Mouse (Mus musculus) heart, embryonic 14.5 days (tissue): ENCODE results near the gene Ptgir. TPM values are rescaled to one million over a fixed set of nuclear protein-coding genes. Genes with fewer than 3 reads are reported as not detected.

ENCODE experiments used
- ATAC-seq: fragments of 200-750 bp; cut with Nextera tagmentation; 2 replicates; pipeline ENCODE4 v1.8.0; 2017; ENCODE audit warnings: low read depth, moderate TSS enrichment; ENCODE audit not compliant: insufficient number of reproducible peaks, insufficient read depth, low FRiP score
- H3K27ac ChIP-seq, 2 experiments: fragments of 200-500 bp in 1 of 2; fragments of 300-500 bp in 1 of 2; sonication (generic) in 1 of 2; replicated peaks in 1 of 2; 2 replicates each; pipeline ENCODE4 v1.5.1; 2012 to 2014; ENCODE audit warnings: low read depth in 2 of 2, low read length in 2 of 2, control low read depth in 1 of 2, mild to moderate bottlenecking in 1 of 2, mixed read lengths in 1 of 2; ENCODE audit not compliant: control insufficient read depth in 1 of 2, insufficient read depth in 1 of 2
- H3K27me3 ChIP-seq: fragments of 300-500 bp; sonication (generic); 2 replicates; pipeline ENCODE4 v1.6.1; 2014; ENCODE audit warnings: mild to moderate bottlenecking, low read length, control low read depth; ENCODE audit not compliant: control insufficient read depth, insufficient read depth
- H3K36me3 ChIP-seq: fragments of 300-500 bp; sonication (generic); 2 replicates; pipeline ENCODE4 v1.6.1; 2014; ENCODE audit warnings: mild to moderate bottlenecking, control low read depth, low read length, mixed read lengths; ENCODE audit not compliant: control insufficient read depth, insufficient read depth
- H3K4me1 ChIP-seq, 2 experiments: fragments of 200-500 bp in 1 of 2; fragments of 300-500 bp in 1 of 2; sonication (generic) in 1 of 2; 2 replicates each; pipeline ENCODE4 v1.6.1; 2012 to 2014; ENCODE audit warnings: low read length in 2 of 2, control low read depth in 1 of 2, mixed read lengths in 1 of 2; ENCODE audit not compliant: control insufficient read depth in 2 of 2, insufficient read depth in 2 of 2
- H3K4me2 ChIP-seq: fragments of 300-500 bp; sonication (generic); 2 replicates; pipeline ENCODE4 v1.6.1; 2014; ENCODE audit warnings: mild to moderate bottlenecking, low read length
- H3K4me3 ChIP-seq, 2 experiments: fragments of 200-500 bp in 1 of 2; fragments of 300-500 bp in 1 of 2; sonication (generic) in 1 of 2; 2 replicates each; pipeline ENCODE4 v1.5.1; 2012 to 2014; ENCODE audit warnings: low read length in 2 of 2, mild to moderate bottlenecking in 2 of 2, control low read depth in 1 of 2, low read depth in 1 of 2, moderate library complexity in 1 of 2; ENCODE audit not compliant: control insufficient read depth in 1 of 2, insufficient read depth in 1 of 2
- H3K9ac ChIP-seq: fragments of 300-500 bp; sonication (generic); 2 replicates; pipeline ENCODE4 v1.6.1; 2014; ENCODE audit warnings: mild to moderate bottlenecking, low read length
- H3K9me3 ChIP-seq: fragments of 300-500 bp; sonication (generic); 2 replicates; pipeline ENCODE4 v1.6.1; 2016; ENCODE audit warnings: low read length, control low read depth; ENCODE audit not compliant: control insufficient read depth
- WGBS: fragments of 180-500 bp; shearing (Covaris S2); extraction: QIAGEN DNeasy Blood & Tissue Kit; methylation state at CpG from one replicate; pipeline ENCODE4 v1.1.7; 2014; 5-methylcytosine and 5-hydroxymethylcytosine counted together
- polyA plus RNA-seq: library from polyadenylated mRNA; unstranded; fragments of >200 nt; fragmentation: Nextera tagmentation; extraction: Ambion mirVana; gene quantifications from 2 replicates; pipeline ENCODE4 v1.2.1, GENCODE M21; 2014

Ptgir gene
- polyA plus RNA-seq, 1 experiment from 2014 or later: 0.38 TPM

- H3K27ac ChIP-seq: peak overlapping the region; percentile 96 to 99
- WGBS: 20% methylated on average over 9 of the region's 9 CpGs
- peak; percentile 70 for ATAC-seq
- H3K4me1 ChIP-seq: peaks cover 26 to 50% of the 10 kb centered on the region in 2 experiments
- H3K9me3 ChIP-seq: peaks cover 1% of the 10 kb centered on the region; the same call in 1 of the 2 replicates
- H3K9ac ChIP-seq: peak overlapping the region; percentile 68
- H3K36me3 ChIP-seq: peaks cover 54% of the 10 kb centered on the region
- no peaks in the 10 kb centered on the region for H3K27me3 ChIP-seq
- no peak overlapping the region for H3K4me3 ChIP-seq
- peak overlapping the region; percentile 41 for H3K4me2 ChIP-seq
These were observed 26.3 kb upstream of the Ptgir start for GRCm38 (mm10) chr7:16879796-16880547.

GRCm38 (mm10) chr7:16880615-16881014 lies 25.7 kb upstream of the Ptgir start:
- H3K9ac ChIP-seq: peak overlapping the region; percentile 68
- WGBS: 16% methylated on average over 5 of the region's 5 CpGs
- H3K4me3 ChIP-seq: no peak overlapping the region
- no peaks in the 10 kb centered on the region for H3K27me3 ChIP-seq
- peak overlapping the region; percentile 41 for H3K4me2 ChIP-seq
- H3K9me3 ChIP-seq: peaks cover 8% of the 10 kb centered on the region
- H3K4me1 ChIP-seq: peaks cover 26 to 50% of the 10 kb centered on the region in 2 experiments
- H3K36me3 ChIP-seq: peaks cover 61% of the 10 kb centered on the region
- peak overlapping the region; percentile 96 to 97 for H3K27ac ChIP-seq
- ATAC-seq: no peak

GRCm38 (mm10) chr7:16883162-16883561 lies 23.1 kb upstream of the Ptgir start:
- 79% methylated on average over 6 of the region's 6 CpGs for WGBS
- H3K36me3 ChIP-seq: peaks cover 84% of the 10 kb centered on the region
- H3K9me3 ChIP-seq: peaks cover 18% of the 10 kb centered on the region
- no peak overlapping the region; the same call in 1 of the 2 replicates for H3K9ac ChIP-seq
- H3K27me3 ChIP-seq: no peaks in the 10 kb centered on the region
- H3K4me1 ChIP-seq: peaks cover 20 to 41% of the 10 kb centered on the region in 2 experiments
- H3K4me3 ChIP-seq: no peak overlapping the region
- peak overlapping the region; percentile 27 for H3K4me2 ChIP-seq
- no peak for ATAC-seq
- H3K27ac ChIP-seq: peak overlapping the region; percentile 43 to 96; a peak in 3 of 4 replicates

GRCm38 (mm10) chr7:16884334-16884733 lies 22.0 kb upstream of the Ptgir start:
- no peak overlapping the region for H3K9ac ChIP-seq
- 84% methylated on average over 3 of the region's 4 CpGs for WGBS
- H3K27me3 ChIP-seq: no peaks in the 10 kb centered on the region
- H3K9me3 ChIP-seq: peaks cover 18% of the 10 kb centered on the region
- peaks cover 20 to 33% of the 10 kb centered on the region in 2 experiments for H3K4me1 ChIP-seq
- no peak overlapping the region for H3K4me3 ChIP-seq
- H3K4me2 ChIP-seq: no peak overlapping the region
- ATAC-seq: no peak
- H3K27ac ChIP-seq: no peak overlapping the region
- peaks cover 81% of the 10 kb centered on the region for H3K36me3 ChIP-seq

GRCm38 (mm10) chr7:16885271-16885776 lies 21.0 kb upstream of the Ptgir start:
- H3K4me1 ChIP-seq: peaks cover 17 to 28% of the 10 kb centered on the region in 2 experiments
- H3K4me2 ChIP-seq: peak overlapping the region; percentile 46
- H3K27ac ChIP-seq: no peak overlapping the region
- peaks cover 18% of the 10 kb centered on the region for H3K9me3 ChIP-seq
- no peak for ATAC-seq
- H3K4me3 ChIP-seq: peak overlapping the region; percentile 11 to 28
- H3K9ac ChIP-seq: peak overlapping the region; percentile 46
- H3K27me3 ChIP-seq: no peaks in the 10 kb centered on the region
- H3K36me3 ChIP-seq: peaks cover 78% of the 10 kb centered on the region
- whole genome bisulfite sequencing: 18% methylated on average over 93 of the region's 95 CpGs

- Histone ChIP-seq H3K9ac (no peak overlapping the region), H3K27ac (no peak overlapping the region), H3K4me1 (peaks cover 15 to 28% of the 10 kb centered on the region in 2 experiments), H3K4me3 (peak overlapping the region in 1 of 2 experiments; percentile 28; a peak in 2 of 4 replicates), H3K4me2 (no peak overlapping the region), H3K36me3 (peaks cover 76% of the 10 kb centered on the region), H3K27me3 (no peaks in the 10 kb centered on the region), H3K9me3 (peaks cover 18% of the 10 kb centered on the region)
- WGBS: 52% methylated on average over 58 of the region's 59 CpGs
- no peak for ATAC-seq
These were observed 20.4 kb upstream of the Ptgir start for GRCm38 (mm10) chr7:16885905-16886304.

- Histone ChIP-seq H3K4me3 (peak overlapping the region; percentile 1 to 23; a peak in 2 of 4 replicates), H3K9ac (peak overlapping the region; percentile 64), H3K27ac (peak overlapping the region; percentile 81 to 87), H3K27me3 (peaks cover 18% of the 10 kb centered on the region), H3K4me1 (peaks cover 21 to 27% of the 10 kb centered on the region in 2 experiments), H3K9me3 (peaks cover 11% of the 10 kb centered on the region), H3K36me3 (peaks cover 34% of the 10 kb centered on the region), H3K4me2 (peak overlapping the region; percentile 68)
- no peak for ATAC-seq
- 28% methylated on average over 6 of the region's 6 CpGs for whole genome bisulfite sequencing
These were observed 15.8 kb upstream of the Ptgir start for GRCm38 (mm10) chr7:16890536-16890935.
